Mouse (Mus musculus): ENCODE measurements at regions not wholly inside any gene's neighbourhood (a gene's known extent, or its start where the extent isn't known, plus 50 kb on each side); places are given as distances from the start of the nearest gene placed in this dataset.
A peak's percentile ranks its signal among the peaks of the same experiment; 100 is the strongest.

DNA sequence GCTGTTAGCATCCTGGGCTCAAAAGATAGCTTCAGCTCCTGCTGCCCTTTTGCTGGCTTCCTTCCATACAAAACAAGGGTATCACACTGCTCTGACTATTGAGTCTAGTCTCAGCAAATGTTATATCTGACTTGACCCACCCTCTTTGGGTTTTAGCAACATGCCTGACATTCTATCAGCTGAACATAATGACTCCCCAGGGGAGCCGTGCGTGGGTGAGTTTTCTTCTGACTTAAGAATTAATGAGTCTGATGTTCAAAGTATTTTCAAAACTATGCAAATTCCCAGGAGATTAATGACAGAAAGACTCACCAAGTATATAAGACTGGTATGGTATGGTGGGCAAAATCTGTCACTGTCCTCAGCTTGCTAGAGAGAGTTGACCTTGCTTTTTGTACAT lies 159.0 kb downstream of the Pmp22 start:
- no peak for DNase-seq (ENCODE audit: low read depth, low spot score)

- DNase-seq (ENCODE audit: low read depth, low spot score): no peak
Measured at GRCm38 (mm10) chr11:63290618-63291017, 161.8 kb downstream of the Pmp22 start.

DNA sequence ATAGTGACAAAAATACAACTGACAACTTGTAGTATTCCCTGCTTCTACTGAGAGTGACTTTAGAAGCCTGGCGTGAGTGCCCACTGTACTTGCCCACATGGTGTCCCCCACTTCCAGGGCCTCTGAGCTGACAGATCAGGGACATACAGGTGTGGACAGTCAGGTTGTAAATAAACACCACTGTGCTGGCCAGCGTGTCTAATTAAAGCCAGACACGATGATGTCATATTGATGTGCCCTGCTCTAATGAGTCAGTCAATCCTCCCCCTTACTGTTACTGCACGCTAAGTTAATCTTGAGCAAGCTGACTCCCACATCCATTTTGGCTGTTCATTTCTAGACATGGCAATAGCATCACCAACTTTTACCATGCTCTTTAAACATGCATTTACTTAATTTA lies 164.7 kb downstream of the Pmp22 start:
- no peak for DNase-seq (ENCODE audit: low read depth, low spot score)

DNA sequence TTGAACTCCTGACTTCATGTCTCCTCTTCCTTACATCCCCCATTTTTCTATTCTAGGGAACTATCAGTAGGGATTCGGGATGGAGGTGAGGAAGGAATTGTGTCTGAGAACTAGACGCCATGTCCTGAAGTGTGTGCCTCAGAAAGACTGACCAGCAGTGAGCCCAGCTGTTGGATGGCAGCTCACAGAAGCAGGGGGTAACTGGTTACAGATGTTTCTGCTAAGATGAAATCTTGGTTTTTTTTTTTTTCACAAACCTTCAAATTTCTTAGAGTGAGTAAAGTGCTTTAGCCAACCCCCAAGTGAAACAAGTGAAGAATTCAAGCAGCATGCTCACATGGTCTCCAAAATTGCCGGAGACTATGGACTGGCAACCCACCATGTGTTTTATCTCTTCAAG lies 165.7 kb downstream of the Pmp22 start:
- DNase-seq (ENCODE audit: low read depth, low spot score): peak; percentile 4

DNA sequence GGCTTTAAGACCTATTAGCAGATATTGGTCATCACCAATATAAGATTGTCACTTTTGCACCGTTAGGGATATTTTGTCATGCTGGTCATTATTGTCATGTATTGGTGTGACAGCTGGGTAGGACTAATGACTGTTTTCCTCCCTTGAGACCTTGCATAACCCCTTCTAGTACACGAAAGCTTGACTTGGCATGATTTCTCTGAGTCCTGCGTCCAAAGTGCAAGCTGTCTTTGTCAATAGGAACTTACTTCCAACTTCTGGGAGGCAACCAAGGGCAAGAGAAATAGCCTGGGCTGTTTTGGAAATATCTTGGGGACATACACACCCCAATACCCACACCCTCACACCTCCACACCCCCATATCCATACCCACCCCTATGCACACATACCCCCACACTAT lies 167.7 kb downstream of the Pmp22 start:
- DNase-seq (ENCODE audit: low read depth, low spot score): no peak

DNA sequence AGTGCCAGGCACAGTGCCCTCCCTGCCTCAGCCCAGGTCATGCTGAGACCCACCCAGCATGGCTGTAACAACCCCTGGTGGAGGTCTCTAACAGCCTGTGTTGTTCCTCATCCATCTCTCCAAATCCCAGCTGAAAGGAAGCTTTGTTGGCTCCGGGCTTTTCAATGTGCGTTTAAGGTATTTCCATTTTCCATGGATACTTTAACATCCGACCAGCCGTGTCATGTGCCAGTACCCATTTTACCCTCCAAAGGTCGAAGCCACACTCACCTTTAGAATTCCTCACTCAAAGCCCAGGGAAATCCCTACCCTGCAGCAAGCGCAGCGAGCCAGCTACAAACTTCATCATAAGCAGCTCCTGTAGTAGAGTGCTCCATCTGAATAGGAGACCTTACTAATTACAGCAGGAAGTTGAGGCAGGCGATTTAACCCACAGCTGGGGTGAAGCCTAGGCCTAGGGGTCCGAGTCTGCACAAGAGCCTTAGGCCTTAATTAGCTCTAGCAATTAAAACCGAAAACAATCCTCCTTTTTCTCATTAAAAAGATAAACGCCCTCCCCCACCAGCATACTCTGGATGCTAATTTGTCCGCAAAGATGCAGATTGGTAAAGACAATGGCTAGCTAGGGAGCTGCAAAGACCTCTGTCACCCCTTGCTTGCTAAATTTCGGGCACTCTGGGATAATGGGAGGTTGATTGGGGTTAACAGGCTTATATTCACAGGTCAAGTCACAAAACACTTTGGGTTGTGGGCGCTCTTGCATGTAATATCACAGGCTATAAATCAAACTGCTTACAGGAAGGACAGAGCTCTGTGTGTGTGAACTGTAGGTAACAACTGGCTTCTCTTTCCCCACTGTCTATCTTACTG lies 171.2 kb downstream of the Pmp22 start:
- peak; percentile 55 for DNase-seq (ENCODE audit: low read depth, low spot score)

GRCm38 (mm10) chr11:63325166-63325565 lies 196.4 kb downstream of the Pmp22 start:
- DNase-seq (ENCODE audit: low read depth, low spot score): no peak

GRCm38 (mm10) chr11:63326864-63327263 lies 198.1 kb downstream of the Pmp22 start:
- DNase-seq (ENCODE audit: low read depth, low spot score): no peak

DNA sequence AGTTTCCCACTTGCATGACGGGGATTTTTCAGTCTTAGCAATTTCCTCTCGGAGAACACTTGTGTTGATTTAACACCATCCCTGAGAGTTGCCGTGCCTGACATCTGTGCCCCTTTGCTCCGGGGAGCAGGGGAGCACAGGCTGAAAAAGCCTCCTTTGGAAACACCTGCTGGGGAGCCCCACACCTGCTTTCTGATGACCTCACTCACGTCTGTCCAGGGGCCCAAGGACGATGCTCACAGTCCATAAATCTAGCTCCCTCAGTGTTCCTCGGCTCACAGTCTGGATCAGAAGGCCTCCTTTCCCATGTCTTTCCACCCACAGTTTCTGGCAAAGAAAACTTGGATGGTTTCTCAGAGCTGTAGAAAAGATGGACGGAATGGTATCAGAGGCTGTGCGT lies 208.7 kb downstream of the Pmp22 start:
- no peak for DNase-seq (ENCODE audit: low read depth, low spot score)

GRCm38 (mm10) chr11:63338277-63338676 lies 209.5 kb downstream of the Pmp22 start:
- DNase-seq (ENCODE audit: low read depth, low spot score): no peak

DNA sequence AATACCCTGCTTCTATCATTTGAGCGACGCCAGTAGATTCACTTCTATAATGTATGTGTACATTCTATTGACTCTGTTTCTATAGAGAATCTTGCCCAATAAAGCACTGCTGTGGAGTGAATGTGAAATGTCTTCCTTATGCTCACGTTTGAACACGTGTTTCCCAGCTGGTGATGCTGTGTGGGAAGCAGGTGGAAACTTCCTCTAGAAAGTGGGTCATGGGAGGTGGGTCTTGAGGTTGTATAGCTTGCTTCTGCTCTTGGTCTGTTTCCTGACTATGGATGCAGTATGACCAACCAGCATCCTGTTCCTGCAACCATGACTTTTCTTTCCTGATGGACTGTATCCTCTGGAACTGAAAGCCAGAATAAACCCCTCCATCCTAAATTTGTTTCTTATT lies 216.9 kb downstream of the Pmp22 start:
- DNase-seq (ENCODE audit: low read depth, low spot score): no peak

GRCm38 (mm10) chr11:63350123-63350696 lies 221.4 kb downstream of the Pmp22 start:
- DNase-seq (ENCODE audit: low read depth, low spot score): peak; percentile 30

DNA sequence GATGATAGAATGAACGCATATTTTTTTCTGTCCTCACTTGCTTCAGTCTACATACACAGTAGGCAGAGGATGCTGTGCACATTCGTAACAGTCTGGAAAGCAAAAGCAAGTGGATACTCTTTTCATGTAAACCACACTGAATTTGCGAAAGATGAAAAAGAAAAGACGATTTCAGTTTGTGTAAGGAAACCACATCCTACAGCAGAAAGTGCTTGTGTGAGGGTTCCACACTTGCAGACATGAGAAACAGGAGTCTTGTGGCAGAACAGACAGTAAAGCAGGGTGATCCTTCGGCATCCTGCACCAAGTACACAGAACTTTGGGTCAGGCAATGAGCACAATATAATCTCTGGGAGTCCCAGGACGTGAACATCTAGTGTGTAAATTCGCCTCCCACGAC lies 223.2 kb downstream of the Pmp22 start:
- no peak for DNase-seq (ENCODE audit: low read depth, low spot score)

DNA sequence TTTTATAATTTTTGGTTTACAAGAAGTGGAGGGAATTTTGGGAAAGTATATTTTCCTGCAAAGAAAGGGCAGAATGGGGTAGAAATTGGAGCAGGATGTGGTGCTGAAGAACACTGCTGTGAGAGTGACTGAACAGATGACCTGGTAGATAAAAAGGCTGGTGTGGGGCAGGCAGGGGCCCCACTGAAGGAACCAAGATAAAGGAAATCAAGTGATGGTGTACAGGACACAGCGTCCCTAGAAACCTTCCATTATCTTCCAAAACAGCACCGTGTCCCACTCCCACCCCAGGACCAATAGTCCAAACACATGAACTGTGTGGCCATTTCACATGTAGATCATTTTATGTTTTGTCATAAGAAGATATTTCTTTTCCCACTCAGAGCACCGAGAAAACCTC lies 224.2 kb downstream of the Pmp22 start:
- no peak for DNase-seq (ENCODE audit: low read depth, low spot score)

DNA sequence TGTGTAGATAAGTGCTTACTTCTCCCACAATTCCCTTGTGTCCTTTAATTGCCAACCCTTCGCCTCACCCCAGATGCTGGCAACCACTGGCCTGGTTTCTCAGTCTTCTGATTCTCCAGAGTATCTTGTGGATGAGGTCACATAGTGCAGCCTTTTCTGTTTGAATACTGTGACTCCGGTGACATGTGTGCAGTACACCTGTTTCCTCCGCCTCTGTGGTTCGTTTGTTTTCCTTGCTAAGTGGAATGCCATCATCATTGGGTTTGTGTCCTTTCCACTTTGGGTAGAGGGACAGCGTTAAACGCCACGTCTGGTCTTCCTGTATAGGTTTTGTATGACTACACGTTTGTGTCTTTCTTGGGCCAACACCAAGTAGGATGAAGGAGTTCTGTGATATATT lies 224.9 kb downstream of the Pmp22 start:
- DNase-seq (ENCODE audit: low read depth, low spot score): no peak

DNA sequence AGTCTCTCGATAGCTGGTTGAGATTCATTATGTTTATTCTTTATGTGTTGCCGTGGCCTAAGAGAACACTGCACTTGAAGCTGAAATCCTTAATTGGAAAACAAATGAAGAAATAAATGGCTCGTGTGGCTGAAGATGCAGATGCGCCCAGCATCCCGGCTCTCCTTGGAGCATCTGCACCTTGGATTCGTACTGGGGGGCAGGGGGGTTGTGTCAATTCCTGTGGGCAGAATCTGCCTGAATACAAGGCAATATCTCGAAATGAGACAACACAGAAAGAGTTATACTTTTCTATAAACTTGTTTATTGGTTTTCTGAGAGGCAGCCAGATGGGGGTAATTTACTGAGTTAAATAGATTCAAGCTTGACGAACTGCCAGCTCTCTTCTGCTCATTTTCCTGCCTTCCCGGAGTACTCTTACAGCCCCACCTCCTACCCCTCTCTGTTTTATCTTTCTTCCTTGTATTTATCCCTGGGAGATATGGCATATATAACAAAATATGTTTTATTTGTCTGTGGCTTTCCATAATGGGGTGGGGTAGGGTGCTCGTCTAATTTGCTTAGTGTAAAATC lies 229.1 kb downstream of the Pmp22 start:
- DNase-seq (ENCODE audit: low read depth, low spot score): no peak

DNA sequence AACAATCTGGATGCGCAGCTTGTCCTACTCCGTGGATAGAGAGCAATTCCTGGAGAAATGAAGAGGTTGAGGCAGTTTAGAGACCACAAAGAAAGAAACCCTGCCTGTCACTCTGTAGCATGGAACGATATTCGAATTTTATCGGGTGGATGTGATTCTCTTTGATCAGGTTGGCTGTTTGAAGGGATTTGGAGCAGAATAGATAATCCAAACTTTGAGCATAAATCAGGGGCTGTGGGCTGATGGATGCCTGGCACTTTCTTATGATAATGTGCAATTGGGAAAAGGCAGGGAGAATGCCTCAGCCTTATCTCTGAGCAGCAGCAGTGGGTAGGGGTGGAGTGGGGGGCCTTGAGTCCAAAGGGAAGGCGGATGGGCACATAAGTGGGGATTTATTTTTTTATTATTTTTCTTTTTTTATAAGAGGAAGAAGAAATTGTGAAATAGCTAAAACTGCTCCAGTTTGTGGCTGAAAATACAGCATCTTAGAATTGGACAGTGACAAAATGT lies 239.0 kb downstream of the Pmp22 start:
- no peak for DNase-seq (ENCODE audit: low read depth, low spot score)

- no peak for DNase-seq (ENCODE audit: low read depth, low spot score)
Measured at GRCm38 (mm10) chr11:63369475-63369874, 240.7 kb downstream of the Pmp22 start.

DNA sequence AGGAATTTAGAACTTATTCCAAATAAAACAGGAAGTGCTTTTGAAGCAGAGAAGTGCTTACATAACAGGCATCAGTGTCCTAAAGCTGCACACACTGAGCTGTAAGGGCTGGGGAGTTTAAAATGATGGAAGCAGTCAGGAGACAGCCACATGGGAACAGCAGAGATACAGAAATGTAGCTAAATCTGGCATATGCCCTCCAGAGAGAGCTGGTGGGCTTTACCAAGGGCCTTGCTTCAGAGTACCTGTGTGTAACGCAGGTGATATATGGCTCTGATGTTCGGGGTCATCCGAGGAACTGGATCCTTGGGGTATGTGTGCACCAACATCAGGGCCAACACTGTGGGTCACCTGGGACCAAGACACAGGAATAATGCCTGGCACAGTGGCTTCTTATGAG lies 247.5 kb downstream of the Pmp22 start:
- no peak for DNase-seq (ENCODE audit: low read depth, low spot score)

GRCm38 (mm10) chr11:63376991-63377390 lies 248.2 kb downstream of the Pmp22 start:
- DNase-seq (ENCODE audit: low read depth, low spot score): no peak

- DNase-seq (ENCODE audit: low read depth, low spot score): no peak
Measured at GRCm38 (mm10) chr11:63388247-63388646, 259.5 kb downstream of the Pmp22 start.

- no peak for DNase-seq (ENCODE audit: low read depth, low spot score)
Measured at GRCm38 (mm10) chr11:63391478-63391877, 262.7 kb downstream of the Pmp22 start.

GRCm38 (mm10) chr11:63392378-63392777 lies 263.6 kb downstream of the Pmp22 start:
- DNase-seq (ENCODE audit: low read depth, low spot score): peak; percentile 19

Data from mesoderm, embryonic 11.5 days (tissue).